Mouse (Mus musculus) kidney, adult 8-10 months (tissue): ENCODE measurements around the gene Cdcp1.

ENCODE experiments used
- DNase-seq, 2 experiments: peaks; one replicate each; pipeline ENCODE4 v3.0.0; 2022

Cdcp1 gene

GRCm38 (mm10) chr9:123150241-123151020, 65.4 kb downstream of the Cdcp1 start, which contains the start of gene Clec3b:
Gene Clec3b (plus strand): TSS chr9:123150946.
- peak; percentile 49 to 64 for DNase-seq

DNA sequence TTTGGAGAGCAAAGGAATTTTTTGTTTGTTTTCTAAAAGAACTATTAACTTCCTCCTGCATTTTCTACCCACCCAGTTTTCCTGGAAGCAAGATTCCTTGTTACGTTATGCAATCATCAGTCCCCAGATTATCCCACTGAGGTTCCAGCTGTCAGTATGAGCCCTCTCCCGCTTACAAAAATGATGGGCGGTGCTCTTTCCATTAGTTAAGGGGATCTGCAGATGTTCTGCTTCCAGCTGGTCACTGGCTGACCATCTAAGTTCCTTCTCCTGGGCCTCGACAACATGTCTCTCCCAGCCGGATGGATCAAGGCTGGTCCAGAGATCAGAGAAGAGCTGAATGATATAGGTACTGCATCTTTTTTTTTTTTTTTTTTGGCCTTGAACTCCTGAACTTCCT, 67.4 kb downstream of the Cdcp1 start:
- DNase-seq, result no peak

DNA sequence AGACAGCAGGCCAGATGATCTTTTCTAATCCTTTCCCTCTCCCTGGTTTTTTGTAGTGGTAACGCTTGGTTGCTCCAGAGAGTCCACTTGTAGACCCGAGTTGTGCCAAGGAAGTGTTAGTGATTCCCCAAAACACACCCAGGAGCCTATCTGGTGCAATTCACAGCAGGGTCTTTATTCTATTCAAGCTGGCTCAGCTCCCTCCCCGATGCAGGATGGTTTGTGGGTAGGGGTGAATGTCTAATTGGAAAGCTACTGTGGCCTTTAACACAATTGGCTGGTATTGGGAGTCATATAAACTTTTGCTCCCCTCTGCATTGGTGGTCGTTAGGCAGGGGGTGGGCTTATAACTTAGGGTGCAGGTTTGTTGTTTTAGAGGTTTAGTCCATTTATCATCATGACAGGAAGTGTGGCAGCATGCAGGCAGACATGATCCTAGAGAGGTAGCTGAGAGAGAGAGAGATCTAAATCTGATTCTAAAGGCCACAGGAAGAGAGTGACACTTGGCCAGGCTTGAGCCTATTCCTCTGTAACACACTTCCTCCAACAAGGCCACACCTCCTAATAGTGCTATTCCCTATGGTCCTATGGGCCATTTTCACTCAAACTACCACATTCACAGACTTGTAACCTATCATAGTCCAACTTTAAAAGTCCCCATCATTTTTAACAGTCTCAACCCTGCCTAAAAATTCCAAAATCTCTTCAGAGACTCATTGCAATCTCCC, 75.8 kb downstream of the Cdcp1 start:
- no peak for DNase-seq

- DNase-seq, result peak; percentile 25 to 37
Measured at GRCm38 (mm10) chr9:123138891-123139474, 76.9 kb downstream of the Cdcp1 start.

GRCm38 (mm10) chr9:123136953-123137682, 78.7 kb downstream of the Cdcp1 start:
- no peak for DNase-seq

GRCm38 (mm10) chr9:123132994-123133393, 82.8 kb downstream of the Cdcp1 start:
- no peak for DNase-seq

GRCm38 (mm10) chr9:123127663-123128062, 88.2 kb downstream of the Cdcp1 start:
- no peak for DNase-seq

DNA sequence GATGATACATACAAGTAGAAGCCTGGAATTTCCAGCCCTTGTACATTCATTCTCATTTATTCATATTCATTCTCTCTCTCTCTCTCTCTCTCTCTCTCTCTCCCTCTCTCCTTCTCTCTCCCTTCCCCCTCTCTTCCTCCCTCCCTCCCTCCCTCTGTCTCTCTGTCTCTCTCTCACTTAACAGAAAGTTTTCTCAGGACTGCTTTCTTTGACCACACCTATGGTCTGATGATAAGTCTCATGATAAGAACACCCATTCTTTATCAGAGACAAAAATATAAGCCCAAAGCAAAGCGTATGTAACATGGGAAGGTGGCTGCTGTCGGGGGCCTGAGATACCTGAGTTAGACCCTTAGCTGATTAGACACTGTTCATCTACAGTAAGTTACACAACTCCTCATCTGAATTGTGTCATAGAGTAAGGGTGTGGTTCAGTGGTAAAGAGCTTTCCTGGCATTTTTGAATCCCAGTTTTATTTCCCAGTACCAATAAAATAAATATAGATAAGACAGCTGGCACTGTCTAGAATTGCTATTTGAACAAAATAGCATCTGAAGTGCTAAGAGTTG, 91.3 kb downstream of the Cdcp1 start:
- DNase-seq, result no peak

DNA sequence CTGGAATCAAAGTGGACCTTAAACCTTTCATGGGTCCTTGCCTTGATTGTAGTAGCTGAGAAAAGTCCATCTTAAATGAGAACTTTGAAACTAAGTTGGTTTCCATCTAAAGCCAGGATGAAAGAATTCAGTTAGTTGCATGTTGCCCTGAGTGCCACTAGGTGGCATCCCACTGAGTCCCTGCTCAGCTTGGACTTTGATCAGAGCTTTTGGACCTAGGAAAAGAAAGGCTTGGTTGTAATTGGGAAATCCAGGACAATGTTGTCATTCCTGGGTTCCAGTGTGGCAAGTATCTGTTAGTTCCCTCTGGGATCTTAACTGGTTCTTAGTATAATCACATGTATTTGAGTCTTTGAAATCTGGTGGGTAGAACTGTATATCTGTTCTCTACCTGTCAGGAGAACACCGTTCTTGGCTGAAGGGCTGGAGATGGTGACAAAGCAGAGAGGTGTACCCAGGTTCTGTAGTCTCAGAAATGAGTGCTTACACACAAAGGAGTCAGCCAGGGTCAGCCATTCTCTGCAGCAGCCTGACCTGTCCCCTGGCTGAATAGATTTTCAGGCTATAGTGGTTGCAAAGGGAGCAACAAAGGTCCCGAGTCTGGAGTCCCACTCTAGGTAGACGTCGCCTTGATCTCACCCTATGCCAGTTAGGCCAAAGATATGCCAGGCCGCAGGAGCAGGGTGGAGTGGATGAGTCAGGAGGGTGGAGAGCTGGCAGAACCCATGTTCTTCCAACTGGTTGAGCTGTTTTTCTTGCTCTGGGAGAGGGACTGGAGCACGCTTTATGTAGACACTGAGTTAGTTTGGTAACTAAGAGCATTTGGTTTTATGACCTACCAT, 92.0 kb downstream of the Cdcp1 start:
- peak in 1 of 2 experiments; percentile 7 for DNase-seq

GRCm38 (mm10) chr9:123123017-123123416, 92.8 kb downstream of the Cdcp1 start:
- no peak for DNase-seq
